Mouse (Mus musculus) left cerebral cortex, adult 18-20 months (tissue): ENCODE results near the gene Anp32b. TPM values are rescaled to one million over a fixed set of nuclear protein-coding genes. Genes with fewer than 3 reads are reported as not detected.

Source experiments
- DNase-seq, 2 experiments: peaks; one replicate each; pipeline ENCODE4 v3.0.0; 2021 to 2022; ENCODE audit warnings: low spot score in 2 of 2, mixed read lengths in 1 of 2
- long read RNA-seq, 2 experiments: library from polyadenylated mRNA; stranded (forward); transcript quantifications; one replicate each; pipeline ENCODE4 v2.0.0; 2021
- total RNA-seq, 2 experiments: library from RNA; stranded (reverse); gene quantifications; 2 replicates each; pipeline ENCODE4 v1.2.3; 2021

The Anp32b gene
- 10 to 100 TPM; 41.5 to 45.7 TPM for total RNA-seq
- long read RNA-seq, experiment 1, transcript Anp32b-201 (7 exons, 1,716 nt), result major isoform, 43 of 61 reads
- long read RNA-seq, experiment 1, partial matches to known transcripts, result 1 of 61 reads
- long read RNA-seq, experiment 1, other reads (novel, unspliced or antisense), result 17 of 61 reads
- long read RNA-seq, experiment 2, transcript Anp32b-201 (7 exons, 1,716 nt), result major isoform, 38 of 52 reads
- long read RNA-seq, experiment 2, partial matches to known transcripts, result 1 of 52 reads
- long read RNA-seq, experiment 2, other reads (novel, unspliced or antisense), result 13 of 52 reads

DNA sequence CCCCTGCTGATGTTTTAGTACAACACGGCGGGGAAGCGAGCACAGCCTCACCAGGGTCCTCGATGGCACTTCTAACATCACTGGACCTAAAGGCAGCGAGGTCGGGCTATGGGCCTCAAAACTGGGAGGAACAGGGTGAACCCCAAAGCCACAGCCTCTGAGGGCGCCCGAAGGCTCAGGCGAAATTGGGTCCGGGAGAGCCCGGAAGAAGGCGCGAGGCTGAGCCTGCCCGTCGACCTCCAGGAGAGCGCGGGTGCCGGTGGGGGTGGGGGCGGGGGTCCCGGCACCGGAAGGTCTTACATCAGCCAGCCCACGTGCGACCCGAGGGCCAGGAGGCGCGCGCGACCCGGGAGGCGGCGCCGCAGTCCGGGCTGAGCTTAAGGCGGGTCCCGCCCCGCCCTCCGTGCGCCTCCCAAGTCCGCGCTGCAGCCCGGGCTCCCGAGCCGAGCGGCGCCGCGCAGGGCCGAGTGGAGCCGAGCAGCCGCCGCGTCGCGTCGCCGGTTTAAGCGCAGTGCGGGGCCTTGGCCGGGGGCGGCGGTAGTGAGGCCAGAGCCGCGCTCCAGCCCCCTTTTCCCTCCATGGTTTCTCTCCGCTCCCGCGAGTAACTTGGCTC, at the start of gene Anp32b:
Gene Anp32b (plus strand): TSS at position 384 of the 613 bp plus-strand sequence.
- peak; percentile 89 to 93 for DNase-seq

DNA sequence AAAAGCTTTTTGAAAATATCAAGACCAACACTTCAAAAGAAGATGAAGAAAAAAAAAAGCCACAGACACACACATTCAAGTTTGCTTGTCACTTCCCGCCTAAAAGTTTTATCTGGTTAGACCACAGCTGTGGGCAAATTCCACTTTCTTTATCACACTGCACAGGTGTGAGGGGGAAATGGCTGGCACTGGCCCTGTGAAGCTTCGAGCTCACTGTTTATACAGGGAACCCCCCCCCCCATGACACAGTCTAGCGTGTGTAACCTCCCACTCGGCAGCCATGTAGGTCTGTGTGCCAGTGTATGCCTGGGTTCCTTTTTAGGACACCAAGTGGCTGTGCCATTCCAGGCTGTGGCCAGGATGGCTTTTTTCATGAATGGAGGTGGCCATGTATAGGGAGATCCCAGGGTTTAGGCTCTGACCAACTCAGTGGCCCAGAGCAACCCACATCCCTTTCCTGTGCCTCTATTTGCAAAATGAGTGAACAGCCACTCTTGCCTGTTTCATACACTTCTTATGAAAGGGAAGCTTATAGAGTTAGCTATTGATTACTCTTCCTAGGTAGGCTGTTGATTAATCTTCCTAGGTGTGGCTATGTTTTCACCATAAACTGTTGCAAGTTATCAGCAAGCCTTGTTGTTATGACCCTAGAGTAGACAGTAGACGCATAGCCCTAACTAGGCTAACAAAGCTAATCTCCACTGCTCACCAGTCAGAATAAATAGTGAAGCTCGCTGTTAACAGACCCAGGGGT, 46.5 kb upstream of the Anp32b start:
- no peak for DNase-seq

DNA sequence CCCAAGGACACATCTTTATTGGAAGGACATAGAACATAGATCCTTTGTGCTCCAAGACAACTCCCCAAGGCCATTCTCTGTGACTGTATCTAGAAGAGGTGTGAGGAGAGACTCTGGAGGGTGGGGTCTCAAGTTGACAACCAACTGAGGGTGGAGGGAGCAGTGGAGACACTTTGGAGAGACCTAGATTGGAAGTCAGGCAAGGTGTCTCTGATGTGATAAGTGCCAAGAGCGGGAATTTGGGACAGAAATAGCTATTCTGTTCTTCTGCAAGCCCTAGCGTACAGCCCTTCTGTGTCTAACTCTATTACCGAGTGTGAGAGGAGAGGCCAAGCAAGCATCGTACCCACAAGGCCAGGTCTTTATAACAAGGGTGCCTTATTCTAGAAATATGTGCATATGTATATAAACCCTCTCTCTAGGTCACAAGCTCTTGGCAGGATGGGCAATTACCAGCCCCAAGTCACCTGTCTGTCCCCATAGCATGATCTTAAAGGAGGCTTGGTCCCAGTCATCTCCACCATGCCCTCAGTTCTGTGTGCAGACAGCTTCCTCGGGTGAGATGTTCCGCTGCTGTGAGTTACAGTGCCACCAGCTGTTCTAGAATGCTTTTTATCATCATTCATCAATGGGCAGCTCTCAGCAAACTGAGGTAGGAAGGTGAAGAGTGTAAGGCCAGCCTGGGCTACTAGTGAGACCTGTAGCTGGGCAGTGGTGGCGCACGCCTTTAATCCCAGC, 43.6 kb upstream of the Anp32b start:
- no peak for DNase-seq

DNA sequence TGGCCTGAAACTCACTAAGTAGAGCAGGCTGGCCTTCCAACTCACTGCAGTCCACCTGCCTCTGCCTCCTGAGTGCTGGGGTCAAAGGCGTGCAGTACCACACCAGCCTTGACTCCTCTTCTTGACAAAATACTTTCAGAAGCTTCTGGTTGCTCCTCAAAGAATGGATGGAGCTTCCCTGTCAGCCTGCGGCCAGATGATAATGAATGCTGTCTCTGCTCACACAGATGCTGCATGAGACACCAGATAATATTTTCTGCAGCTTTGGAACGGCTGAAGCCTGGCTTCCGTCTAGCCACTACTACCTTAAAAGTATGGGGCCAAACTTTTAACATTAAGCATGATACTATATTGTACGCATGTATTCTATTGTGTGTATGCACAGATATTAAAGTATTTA, 40.0 kb upstream of the Anp32b start:
- no peak for DNase-seq

DNA sequence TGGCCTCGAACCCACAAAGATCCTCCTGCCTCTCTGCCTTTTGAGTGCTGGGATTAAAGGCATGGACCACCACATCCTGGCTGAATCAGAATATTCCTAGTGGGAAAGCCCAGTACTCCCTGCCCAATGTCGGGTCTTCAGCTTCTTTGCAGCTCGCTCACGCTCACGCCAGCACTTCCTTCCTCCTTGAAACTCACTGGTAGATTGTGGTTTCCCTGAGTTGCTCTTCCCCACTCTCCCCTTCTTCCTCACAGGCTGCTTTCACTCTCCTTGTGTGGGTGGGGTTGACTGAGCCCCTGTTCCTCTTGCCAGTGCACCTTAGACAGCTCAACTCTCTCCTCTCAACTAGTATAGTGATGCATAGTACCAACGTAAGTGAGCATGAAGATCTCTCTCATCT, 39.2 kb upstream of the Anp32b start:
- DNase-seq, result no peak

DNA sequence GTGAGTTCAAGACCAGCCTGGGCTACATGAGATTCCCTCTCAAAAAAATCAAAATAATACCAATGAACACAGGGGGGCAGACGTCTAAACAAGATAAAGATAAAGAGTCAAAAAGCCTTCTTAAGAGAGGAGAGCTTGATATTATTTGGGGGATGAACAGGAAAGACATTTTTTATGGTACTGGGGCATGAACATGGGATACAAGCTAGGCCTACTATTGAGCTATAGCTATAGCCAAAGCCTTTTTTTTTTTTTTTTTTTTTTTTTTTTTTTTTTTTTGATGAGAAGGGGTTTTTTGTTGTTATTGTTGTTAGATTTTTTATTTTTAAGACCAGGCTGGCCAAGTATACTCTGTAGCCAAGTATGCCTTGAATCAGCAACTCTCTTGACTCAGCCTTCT, 38.6 kb upstream of the Anp32b start:
- no peak for DNase-seq

DNA sequence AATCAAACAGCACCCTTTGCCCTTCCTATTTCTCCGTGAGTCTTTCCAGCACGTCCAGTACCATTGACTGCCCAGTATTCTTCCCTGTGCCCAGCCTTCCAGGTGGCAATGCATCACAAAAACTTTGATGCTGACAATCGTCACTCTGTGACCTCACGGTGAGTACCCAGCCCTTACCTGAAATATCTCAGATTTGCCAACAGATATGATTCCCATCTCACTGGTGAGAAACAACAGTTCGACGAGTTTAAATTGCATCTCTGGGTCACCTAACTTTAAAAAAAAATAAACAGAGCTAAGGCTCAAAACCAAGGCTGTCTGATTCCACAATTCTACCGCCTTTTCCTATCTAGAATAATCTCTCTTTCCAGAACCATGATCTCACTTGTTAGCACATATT, 37.3 kb upstream of the Anp32b start, which contains the start of gene Hemgn:
Gene Hemgn (minus strand): TSS at position 101 of the 400 bp plus-strand sequence.
- DNase-seq, result no peak

DNA sequence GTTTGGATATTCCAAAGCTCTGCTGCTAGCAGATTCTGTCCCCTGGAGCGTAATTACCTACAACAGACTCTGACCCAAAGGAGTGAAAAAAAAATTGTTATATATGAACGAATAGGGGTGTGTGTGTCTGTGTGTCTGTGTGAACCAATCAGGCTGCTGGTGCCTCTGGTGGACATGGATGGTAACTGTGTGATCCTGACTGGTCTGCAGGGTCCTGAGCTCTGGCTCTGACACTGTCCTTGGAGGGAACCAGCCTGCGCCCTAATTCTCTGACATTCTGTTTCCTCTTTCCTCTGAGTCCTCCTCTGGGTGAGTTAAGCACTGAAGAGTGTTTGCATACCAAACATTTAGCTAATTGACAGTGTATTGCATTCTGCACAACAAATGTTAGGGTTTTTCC, 33.2 kb upstream of the Anp32b start:
- no peak for DNase-seq

DNA sequence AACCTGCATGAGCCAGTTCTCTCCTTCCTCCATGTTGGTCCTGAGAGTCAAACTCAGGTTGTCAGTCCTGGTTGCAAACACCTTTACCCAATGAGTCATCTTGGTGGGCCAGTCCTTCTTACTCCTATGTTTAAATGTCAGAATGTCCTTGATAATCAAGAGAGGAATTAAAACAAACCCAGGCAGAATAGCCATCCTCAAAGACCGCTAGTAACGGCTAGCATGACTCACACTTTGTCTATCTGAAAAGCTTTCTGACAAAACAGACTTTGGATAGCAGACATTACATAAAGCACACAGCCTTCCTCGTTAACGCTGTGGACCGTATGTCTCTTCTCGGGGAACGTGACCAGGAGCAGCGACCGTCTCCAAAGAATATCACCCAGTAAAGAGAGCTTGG, 31.9 kb upstream of the Anp32b start:
- DNase-seq, result no peak

DNA sequence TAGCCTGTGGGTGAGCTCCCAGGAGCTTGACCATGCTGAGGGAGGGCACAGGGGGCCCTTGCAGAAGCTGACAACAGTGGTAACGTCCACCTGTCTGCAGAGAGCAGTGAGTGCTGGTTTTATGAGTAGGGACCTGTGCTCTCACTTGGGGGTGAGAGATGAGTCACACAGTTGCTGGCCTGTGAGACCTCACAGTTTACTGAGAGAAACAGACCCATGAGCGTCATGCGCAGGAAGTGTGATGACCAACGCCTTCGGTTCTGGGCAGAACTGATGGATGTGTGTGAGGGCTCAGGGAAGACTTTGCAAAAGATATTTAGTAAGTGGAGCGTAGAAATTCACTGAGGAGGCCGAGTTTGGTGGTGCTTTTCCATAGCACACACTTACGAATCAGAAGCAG, 28.1 kb upstream of the Anp32b start:
- no peak for DNase-seq

DNA sequence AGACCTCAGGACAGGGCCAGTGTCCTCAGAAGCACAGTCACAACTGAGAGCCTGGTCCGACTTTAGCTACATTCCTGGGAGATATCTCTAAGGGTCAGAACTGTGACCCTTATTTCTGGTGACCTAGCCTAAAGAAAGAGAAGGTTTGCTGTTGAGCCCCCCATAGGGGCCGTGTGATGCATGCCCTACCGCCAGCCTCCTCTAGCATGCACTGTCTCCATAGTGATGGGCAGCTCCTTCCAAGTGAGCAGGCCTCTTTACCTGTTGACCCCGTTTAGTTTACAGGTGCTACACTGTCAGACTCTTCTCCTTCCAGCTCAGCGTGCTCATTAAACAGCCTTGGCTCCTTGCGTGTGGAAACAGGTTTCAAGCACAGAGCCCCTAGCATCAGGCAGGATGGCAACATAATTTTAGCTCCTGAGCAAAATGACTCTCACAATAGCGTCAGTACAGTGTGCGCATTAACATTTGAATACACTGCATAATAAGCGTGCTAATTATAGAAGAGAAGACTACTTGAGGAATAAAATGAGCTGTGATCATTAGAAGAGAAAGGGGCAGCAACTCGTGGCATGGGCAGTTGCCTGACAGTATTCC, 21.7 kb upstream of the Anp32b start:
- no peak for DNase-seq

DNA sequence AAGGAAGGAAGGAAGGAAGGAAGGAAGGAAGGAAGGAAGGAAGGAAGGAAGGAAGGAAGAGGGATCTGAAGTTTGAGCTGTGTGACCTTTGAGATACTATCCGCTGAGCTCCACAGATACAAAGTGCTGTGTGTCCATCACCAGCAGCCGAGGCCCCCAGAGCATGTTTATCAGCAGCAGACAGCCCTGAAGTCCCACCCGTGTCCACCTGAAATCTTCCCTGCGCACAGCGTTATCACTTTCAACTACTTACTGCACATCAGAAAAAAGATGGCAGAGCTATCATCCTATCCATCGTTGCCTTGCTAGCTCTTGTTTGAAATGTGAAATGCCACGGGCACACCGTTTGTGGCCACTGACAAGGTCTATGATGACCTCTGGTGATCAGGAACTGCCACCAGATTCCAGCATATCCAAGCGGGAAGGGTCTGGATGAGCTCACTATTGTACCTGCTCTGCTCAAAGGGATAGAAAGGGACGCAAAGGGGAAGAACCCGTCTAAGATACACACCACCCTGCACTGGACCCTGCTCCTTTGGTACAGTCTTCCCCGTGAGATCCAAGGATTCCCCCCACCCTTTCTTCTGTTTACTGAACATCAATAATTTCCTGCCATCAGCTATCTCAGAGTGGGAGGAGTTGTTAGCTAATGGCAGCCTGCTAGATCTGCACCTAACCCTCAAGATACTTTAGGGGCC, 18.2 kb upstream of the Anp32b start:
- no peak for DNase-seq

DNA sequence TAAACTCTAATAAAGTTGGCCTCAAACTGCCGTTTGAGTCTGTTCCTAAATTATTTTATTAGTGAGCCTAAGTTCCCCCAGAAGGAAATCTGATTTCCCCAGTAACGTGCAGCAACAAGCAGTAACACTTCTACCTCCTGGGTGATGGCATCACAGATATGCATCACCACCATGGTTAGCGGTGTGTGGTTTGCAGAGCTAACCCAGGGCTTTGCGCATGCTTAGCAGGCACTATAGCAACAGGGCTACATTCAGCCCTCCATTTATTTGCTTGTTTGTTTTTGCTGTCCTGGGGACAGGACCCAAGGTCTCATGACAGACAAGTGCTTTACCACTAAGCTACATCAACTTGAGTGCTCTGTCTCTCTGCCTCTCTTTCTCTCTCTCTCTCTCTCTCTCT, 8.2 kb upstream of the Anp32b start:
- no peak for DNase-seq

DNA sequence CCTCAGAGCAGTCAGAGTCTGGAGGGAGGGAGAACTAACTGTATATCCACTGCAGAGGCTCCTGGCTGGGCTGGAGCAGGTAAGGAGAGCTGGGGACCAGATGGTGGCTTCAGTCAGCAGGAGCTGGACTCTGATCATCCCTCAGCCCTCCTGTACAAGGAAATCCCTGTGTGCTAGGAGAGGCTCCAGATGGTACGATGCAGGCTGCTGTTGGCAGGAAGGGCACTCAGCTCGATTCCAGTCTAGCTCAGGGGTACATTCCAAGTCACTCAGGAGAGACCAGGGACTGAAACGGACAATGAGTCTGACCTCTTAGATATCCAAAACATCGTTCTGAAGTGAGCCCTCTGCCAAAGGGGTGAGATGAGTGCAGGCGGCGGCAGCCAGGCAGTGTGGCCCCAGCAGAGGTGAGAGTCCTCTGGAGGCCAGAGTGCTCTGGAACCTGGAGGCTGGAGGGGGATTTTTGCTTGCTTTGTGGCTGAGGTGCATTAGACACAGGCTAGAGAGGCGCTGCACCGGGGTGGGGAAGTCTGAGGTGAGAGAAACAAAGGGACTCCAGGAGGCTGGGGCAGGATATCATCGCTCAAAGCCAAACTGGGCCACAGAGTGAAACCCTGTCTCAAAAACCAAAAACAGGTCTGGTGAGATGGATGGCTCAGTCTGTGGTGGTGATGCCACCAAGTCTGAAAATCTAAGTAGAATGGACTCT, 5.3 kb upstream of the Anp32b start:
- DNase-seq, result no peak

DNA sequence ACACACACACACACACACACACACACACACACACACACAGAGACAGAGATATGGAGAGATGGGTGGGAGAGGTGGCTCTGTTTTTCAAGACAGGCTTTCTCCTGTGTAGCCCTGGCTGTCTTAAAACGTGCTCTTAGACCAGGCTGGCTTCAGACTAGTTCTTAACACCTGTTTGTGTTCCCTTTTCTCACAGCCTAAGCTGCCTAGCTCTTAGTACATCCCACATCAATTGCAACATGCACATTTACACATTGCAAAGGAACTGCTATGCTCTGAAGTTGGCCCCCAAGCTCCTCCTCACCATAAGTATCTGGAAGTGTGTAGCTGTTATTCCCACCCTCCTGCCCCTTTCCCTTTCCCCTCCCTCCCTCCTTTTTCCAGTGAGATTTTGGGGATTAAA, 3.2 kb upstream of the Anp32b start:
- DNase-seq, result no peak

DNA sequence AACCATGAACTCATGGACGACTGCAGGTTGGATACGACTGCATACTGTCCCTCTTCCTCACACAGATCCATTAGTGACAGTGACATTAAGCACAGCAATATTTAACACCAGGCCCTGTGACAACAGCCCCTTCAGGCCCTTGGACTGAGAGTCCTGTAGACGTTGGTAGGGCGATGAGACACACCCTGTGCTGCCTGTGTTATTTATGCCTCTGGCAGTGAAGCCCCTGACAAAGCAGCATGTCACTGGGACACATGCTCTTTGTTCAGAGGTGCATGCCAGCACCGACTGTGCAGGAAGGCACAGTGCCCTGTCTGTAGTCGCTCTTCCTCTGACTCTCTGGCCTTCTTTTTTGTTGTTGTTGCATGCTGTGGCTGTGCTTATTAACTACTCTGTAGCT, 1.8 kb upstream of the Anp32b start:
- DNase-seq, result no peak

DNA sequence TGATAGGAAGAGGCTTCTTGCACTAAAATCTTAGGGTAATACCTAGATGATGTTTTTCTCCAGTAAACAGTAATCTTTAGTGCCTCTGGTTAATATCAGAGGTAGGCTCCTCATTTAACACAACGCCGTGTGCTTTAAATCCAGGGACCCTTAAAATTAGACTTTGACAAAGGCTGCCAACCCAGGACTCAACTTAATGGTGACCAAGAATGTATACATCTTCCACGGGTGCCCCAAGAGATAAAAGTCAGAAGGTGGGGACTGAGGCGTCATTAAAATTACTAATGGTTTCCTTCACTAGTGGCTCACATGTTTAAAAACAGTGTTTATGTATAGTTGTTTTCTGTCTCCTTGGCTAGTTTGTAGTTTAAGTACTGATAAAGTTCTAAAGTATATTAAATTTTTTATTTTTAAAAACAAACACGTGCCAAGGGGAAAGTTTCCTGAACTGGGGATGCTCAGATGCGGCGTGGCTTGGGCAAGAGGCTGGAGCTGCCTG, 633 bp upstream of the Anp32b start:
- no peak for DNase-seq

DNA sequence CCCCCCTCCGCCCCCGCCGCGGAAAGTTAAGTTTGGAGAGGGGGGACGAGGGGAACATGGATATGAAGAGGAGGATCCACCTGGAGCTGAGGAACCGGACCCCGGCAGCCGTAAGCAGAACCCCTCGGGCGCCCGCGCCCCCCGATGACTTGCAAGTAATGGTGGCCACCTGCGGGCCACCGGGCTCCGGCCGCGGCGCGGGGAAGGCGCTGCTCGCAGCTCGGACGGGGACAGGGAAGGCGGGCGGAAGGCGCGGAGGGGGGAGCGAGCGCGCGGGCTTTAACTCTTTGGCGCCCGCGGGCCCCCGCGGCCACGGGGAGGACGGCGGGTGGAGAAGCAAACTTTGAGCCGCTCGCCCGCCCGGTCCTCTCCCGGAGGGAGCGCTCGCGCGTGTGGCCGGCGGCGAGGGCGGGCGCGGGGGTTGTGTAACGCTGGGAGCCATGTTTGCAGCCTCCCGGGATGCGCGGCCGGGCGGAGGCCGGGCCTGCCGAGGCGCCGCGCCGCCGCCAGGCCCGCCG, 597 bp downstream of the Anp32b start:
- DNase-seq, result peak; percentile 54 to 72

DNA sequence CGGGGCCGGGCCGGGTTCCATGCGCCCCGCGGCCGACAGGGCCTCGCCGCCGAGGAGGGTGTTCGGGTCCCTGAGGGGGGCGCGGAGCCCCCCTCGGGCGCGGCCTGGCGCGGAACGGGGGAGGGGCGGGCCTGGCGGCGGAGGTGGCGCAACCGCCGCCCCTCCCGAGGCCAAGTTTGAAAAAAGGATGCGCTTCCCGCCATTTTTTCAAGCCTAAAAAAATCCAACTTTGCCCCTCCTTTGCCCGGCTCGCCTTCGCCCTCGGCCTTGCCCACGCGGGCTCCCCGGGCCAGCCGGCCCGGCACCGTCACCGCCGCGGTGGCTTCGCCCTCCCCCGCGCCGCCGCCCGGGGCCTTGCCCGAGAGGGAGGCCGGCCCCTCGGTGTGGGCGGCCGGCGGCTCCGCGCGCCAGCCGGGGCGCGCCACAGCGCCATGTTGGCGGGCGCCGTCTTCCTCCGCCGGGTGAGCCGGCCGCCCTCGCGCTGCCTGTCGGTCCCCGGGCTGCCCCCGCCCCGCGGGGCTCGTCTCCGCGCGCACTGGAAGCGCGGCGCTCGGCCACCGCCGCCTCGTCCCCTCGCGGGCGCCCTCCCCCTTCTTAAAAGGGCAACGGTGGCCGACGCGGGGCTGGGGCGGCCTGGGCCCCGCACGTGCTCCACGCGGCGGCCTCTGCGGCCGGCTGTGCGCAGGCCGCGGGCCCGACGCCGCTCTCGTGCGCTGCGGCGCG, 1.2 kb downstream of the Anp32b start:
- peak; percentile 50 to 74 for DNase-seq
